Mouse (Mus musculus): Measurements from ENCODE around the gene Gm11037. TPM values are rescaled to one million over a fixed set of nuclear protein-coding genes. Genes with fewer than 3 reads are reported as not detected.

Gm11037 gene
- polyA plus RNA-seq, 1 experiment from 2014 or later: not detected

DNA sequence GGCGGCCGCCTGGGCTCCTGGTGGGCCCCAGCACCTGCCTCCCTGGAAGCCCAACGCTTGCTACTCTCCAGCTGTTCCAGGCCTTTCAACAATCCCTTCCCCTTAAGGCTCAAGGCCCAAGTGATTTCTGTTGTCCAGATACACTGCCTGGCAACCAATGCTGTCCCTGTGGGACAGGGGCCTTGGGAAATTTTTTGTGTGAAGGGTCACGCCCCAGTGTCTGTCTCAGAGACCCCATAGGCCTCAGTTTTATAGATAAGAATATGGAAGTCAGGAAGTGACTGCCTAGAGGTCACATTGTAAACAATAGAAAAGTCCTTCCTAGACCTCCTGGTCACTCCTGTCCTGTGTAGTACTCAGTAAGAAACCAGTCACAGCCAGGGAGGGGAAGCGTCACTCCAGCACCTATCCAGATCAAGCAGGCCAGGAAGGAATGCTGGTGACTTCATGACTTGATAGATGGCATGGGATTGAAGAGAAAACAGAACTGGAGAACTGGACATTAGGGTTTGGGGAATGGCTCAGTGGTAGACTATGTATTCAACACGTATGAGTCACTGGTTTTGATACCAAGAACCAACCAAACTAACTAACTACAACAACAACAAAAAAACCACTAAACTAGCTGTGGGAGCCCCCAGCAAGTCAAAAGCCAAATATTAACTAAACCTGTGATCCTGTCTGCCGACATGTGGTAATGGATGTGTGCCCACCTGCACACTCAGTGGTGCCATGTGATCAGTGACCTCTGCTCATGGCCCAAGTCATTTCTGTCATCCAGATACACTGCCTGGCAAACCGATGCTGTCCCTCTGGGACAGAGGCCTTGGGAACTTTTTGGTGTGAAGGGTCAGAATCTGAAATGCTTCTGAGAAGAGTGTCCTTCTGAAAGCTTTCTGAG is 15.3 kb downstream of the Gm11037 start:
- 84% methylated on average over 8 of the region's 8 CpGs for WGBS
- H3K27me3 ChIP-seq (replicated peaks; ENCODE audit: control insufficient read depth, insufficient read depth, low read length): no peaks in the 10 kb centered on the region
- no peak overlapping the region for H3K9ac ChIP-seq (ENCODE audit: low read length)
- peaks cover 77% of the 10 kb centered on the region for H3K36me3 ChIP-seq (ENCODE audit: control insufficient read depth, insufficient read depth, low read length)
- no peak overlapping the region for H3K27ac ChIP-seq (ENCODE audit: low read depth)
- no peaks in the 10 kb centered on the region for H3K4me1 ChIP-seq (replicated peaks; ENCODE audit: control insufficient read depth, insufficient read depth, low read length)
- H3K4me2 ChIP-seq (ENCODE audit: low read length): no peak overlapping the region
- H3K9me3 ChIP-seq (ENCODE audit: control insufficient read depth, low read length): no peaks in the 10 kb centered on the region
- no peak overlapping the region for H3K4me3 ChIP-seq (ENCODE audit: low read depth, low read length)
- ATAC-seq (replicated peaks; ENCODE audit: low FRiP score, low TSS enrichment, low read depth) (no peak), DNase-seq (ENCODE audit: low spot score) (no peak)

DNA sequence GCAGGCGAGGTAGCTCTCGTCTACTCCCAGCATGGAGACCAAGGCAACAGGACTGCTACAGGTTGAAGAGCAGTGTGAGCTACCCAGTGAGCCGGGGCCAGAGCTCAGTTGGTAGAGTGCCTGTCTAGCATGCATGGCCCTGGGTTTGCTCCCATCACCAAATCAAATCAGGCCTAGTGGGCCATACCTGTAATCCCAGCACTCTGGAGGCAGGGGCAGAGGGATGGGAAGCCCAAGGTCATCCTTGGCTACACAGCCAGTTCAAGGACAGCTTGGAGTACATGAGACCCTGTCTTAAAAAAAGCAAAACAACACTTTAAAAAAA is 15.9 kb downstream of the Gm11037 start:
- Histone ChIP-seq H3K4me3 (ENCODE audit: low read depth, low read length) (no peak overlapping the region), H3K9me3 (ENCODE audit: control insufficient read depth, low read length) (no peaks in the 10 kb centered on the region), H3K27me3 (replicated peaks; ENCODE audit: control insufficient read depth, insufficient read depth, low read length) (no peaks in the 10 kb centered on the region), H3K36me3 (ENCODE audit: control insufficient read depth, insufficient read depth, low read length) (peaks cover 75% of the 10 kb centered on the region), H3K9ac (ENCODE audit: low read length) (no peak overlapping the region), H3K4me2 (ENCODE audit: low read length) (no peak overlapping the region), H3K27ac (ENCODE audit: low read depth) (no peak overlapping the region), H3K4me1 (replicated peaks; ENCODE audit: control insufficient read depth, insufficient read depth, low read length) (no peaks in the 10 kb centered on the region)
- 94% methylated on average over 3 of the region's 3 CpGs for WGBS
- DNase-seq (ENCODE audit: low spot score) (no peak), ATAC-seq (replicated peaks; ENCODE audit: low FRiP score, low TSS enrichment, low read depth) (no peak)

DNA sequence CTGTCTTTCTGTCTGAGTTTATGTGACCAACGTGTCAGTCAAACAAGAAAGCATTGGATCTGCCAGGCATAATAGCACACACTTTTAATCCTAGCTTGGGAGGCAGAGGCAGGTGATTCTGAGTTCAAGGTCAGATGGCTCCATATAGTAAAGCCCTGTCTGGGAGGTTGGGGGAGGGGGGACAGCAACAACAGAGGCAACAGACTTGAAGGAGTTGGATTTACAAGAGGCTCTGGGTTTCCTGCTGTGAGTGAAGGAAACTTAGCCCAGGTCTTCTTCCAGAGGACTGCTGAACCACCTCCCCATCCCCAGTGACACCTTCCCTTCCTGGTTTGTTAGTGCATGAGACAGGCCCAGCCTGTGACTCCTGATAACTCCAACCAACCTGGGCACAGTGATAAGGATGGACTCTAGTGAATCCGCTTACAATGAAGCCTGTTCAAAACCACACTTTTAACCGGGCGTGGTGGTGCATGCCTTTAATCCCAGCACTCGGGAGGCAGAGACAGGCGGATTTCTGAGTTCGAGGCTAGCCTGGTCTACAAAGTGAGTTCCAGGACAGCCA is 19.0 kb downstream of the Gm11037 start:
- no peak overlapping the region for H3K4me2 ChIP-seq (ENCODE audit: low read length)
- H3K9ac ChIP-seq (ENCODE audit: low read length): no peak overlapping the region
- peaks cover 50% of the 10 kb centered on the region for H3K36me3 ChIP-seq (ENCODE audit: control insufficient read depth, insufficient read depth, low read length)
- no peaks in the 10 kb centered on the region for H3K4me1 ChIP-seq (replicated peaks; ENCODE audit: control insufficient read depth, insufficient read depth, low read length)
- DNase-seq (ENCODE audit: low spot score): no peak
- WGBS: 90% methylated on average over 7 of the region's 7 CpGs
- no peak overlapping the region for H3K27ac ChIP-seq (ENCODE audit: low read depth)
- ATAC-seq (replicated peaks; ENCODE audit: low FRiP score, low TSS enrichment, low read depth): no peak
- H3K9me3 ChIP-seq (ENCODE audit: control insufficient read depth, low read length): no peaks in the 10 kb centered on the region
- H3K27me3 ChIP-seq (replicated peaks; ENCODE audit: control insufficient read depth, insufficient read depth, low read length): no peaks in the 10 kb centered on the region
- no peak overlapping the region for H3K4me3 ChIP-seq (ENCODE audit: low read depth, low read length)

DNA sequence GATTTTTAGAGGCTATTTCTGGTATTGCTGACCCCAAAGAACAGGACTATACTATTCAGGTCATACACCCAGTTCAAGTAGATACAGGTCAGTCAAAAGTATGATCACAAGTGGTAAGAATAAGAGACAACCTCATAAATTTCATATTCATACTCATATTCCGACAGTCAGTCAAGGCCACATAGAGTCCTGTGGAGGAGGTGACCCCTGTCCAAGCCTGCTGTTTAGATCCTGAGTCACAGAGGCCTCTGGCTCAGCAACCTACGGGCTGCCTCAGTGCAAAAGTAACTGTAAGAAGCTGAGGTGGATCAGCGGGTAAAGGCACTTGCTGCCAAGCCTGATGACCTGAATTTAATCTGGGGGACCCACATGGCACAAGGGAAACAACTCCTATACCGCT is 20.7 kb downstream of the Gm11037 start:
- Histone ChIP-seq H3K4me2 (ENCODE audit: low read length) (no peak overlapping the region), H3K36me3 (ENCODE audit: control insufficient read depth, insufficient read depth, low read length) (peaks cover 32% of the 10 kb centered on the region), H3K27me3 (replicated peaks; ENCODE audit: control insufficient read depth, insufficient read depth, low read length) (no peaks in the 10 kb centered on the region), H3K4me3 (ENCODE audit: low read depth, low read length) (no peak overlapping the region), H3K27ac (ENCODE audit: low read depth) (no peak overlapping the region), H3K4me1 (replicated peaks; ENCODE audit: control insufficient read depth, insufficient read depth, low read length) (peaks cover 5% of the 10 kb centered on the region), H3K9ac (ENCODE audit: low read length) (no peak overlapping the region), H3K9me3 (ENCODE audit: control insufficient read depth, low read length) (no peaks in the 10 kb centered on the region)
- no peak for ATAC-seq (replicated peaks; ENCODE audit: low FRiP score, low TSS enrichment, low read depth)
- WGBS: 96% methylated on average over 4 of the region's 4 CpGs
- no peak for DNase-seq (ENCODE audit: low spot score)

DNA sequence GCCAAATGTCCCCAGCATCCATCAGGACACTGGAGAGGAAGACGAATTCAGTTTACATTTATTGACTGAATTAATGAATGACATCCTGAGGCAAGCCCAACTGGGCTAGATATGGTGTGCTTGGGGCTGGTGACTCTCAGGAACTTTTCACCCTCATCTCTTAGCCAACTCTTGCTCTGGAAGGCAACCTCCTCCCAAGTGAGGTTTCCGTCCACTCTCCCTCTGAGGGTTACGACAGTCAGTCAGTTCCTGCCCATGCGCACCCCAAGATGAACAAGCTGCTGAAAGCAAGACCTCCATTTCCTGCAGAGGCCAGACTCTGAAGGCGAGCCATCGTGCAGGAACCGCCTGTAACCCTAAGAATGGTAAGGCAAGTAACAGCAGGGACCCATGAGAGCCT is 23.7 kb downstream of the Gm11037 start:
- DNase-seq (ENCODE audit: low spot score) (no peak), ATAC-seq (replicated peaks; ENCODE audit: low FRiP score, low TSS enrichment, low read depth) (no peak)
- Histone ChIP-seq H3K36me3 (ENCODE audit: control insufficient read depth, insufficient read depth, low read length) (peaks cover 15% of the 10 kb centered on the region; the same call in 1 of the 2 replicates), H3K4me2 (ENCODE audit: low read length) (no peak overlapping the region), H3K9ac (ENCODE audit: low read length) (no peak overlapping the region), H3K4me3 (ENCODE audit: low read depth, low read length) (no peak overlapping the region), H3K27ac (ENCODE audit: low read depth) (no peak overlapping the region), H3K27me3 (replicated peaks; ENCODE audit: control insufficient read depth, insufficient read depth, low read length) (no peaks in the 10 kb centered on the region), H3K9me3 (ENCODE audit: control insufficient read depth, low read length) (no peaks in the 10 kb centered on the region), H3K4me1 (replicated peaks; ENCODE audit: control insufficient read depth, insufficient read depth, low read length) (peaks cover 6% of the 10 kb centered on the region)
- WGBS: 92% methylated on average over 7 of the region's 7 CpGs

DNA sequence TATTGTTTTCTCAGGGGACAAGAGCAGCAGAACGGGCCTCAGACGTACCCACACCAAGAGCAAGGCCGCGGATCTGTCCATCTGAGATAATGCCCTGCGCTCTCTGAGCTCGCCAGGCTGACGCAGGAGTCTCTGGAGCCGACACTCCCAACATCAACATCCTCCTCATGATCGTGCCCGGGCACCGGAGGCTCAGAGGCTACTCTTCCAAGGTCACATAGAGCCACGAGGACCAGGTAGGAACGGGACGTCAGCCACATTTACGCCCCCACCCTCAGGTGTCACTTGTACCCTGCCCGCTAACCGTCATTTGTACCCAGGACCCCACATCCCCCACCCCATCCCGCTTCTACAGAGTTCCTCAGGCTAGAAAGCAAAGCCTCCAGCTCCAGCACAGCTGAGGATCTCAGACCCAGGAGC is 26.2 kb downstream of the Gm11037 start:
- DNase-seq (ENCODE audit: low spot score) (no peak), ATAC-seq (replicated peaks; ENCODE audit: low FRiP score, low TSS enrichment, low read depth) (peak; percentile 36)
- under 1% methylated on average over 18 of the region's 18 CpGs for WGBS
- H3K4me1 ChIP-seq (replicated peaks; ENCODE audit: control insufficient read depth, insufficient read depth, low read length): peaks cover 6% of the 10 kb centered on the region
- peak overlapping the region; percentile 77 for H3K9ac ChIP-seq (ENCODE audit: low read length)
- 0 out of 2 replicates have a peak, but pooled peaks cover 3% of the 10 kb centered on the region for H3K36me3 ChIP-seq (ENCODE audit: control insufficient read depth, insufficient read depth, low read length)
- peak overlapping the region; percentile 83 for H3K4me3 ChIP-seq (ENCODE audit: low read depth, low read length)
- H3K27me3 ChIP-seq (replicated peaks; ENCODE audit: control insufficient read depth, insufficient read depth, low read length): no peaks in the 10 kb centered on the region
- peak overlapping the region; percentile 96 for H3K27ac ChIP-seq (ENCODE audit: low read depth)
- peak overlapping the region; percentile 94 for H3K4me2 ChIP-seq (ENCODE audit: low read length)
- no peaks in the 10 kb centered on the region for H3K9me3 ChIP-seq (ENCODE audit: control insufficient read depth, low read length)

DNA sequence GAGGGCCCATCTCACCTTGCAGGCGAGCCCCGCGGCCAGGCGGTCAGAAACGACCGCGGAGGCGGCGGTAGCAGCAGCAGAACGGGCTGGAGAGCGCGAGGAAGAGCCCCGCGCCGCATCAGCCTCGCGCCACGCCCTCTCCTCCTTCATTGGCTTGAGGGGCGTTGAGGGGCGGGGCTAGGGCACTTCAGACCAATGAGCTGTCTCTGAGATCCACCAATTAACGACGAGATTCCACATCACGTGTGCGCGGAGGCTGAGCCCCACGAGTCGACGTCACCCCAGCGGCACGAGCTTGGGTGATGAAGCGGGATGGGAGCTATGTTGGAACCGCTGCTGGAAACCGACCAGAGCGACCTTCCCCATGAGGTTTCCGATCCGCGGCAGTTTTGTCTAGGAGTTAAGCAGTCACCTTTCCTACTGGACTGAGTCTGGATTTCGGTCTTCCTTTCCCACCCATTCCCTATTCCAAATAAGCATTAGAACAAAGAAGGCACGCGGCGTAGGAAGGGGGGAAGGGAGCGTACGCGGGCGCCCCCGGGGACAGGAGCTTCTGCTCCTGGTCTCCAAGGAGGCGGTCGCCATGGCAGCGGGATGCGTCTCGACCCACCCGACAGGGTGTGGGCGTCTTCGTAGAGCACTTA is 26.8 kb downstream of the Gm11037 start, which contains the start of gene 1700037H04Rik:
TSS of gene 1700037H04Rik (minus strand) at position 144 of the 644 bp plus-strand sequence.
- Histone ChIP-seq H3K9ac (ENCODE audit: low read length) (peak within 1 kb of the TSS; percentile 77), H3K27ac (ENCODE audit: low read depth) (peak within 1 kb of the TSS; percentile 96), H3K4me3 (ENCODE audit: low read depth, low read length) (peak within 1 kb of the TSS; percentile 83), H3K36me3 (ENCODE audit: control insufficient read depth, insufficient read depth, low read length) (no peaks in the 10 kb centered on the region), H3K9me3 (ENCODE audit: control insufficient read depth, low read length) (no peaks in the 10 kb centered on the region), H3K4me1 (replicated peaks; ENCODE audit: control insufficient read depth, insufficient read depth, low read length) (peaks cover 6% of the 10 kb centered on the region), H3K27me3 (replicated peaks; ENCODE audit: control insufficient read depth, insufficient read depth, low read length) (no peaks in the 10 kb centered on the region), H3K4me2 (ENCODE audit: low read length) (peak within 1 kb of the TSS; percentile 94)
- WGBS: under 1% methylated on average over 54 of the region's 54 CpGs
- peak; percentile 94 for DNase-seq (ENCODE audit: low spot score)
- peak; percentile 96 for ATAC-seq (replicated peaks; ENCODE audit: low FRiP score, low TSS enrichment, low read depth)

DNA sequence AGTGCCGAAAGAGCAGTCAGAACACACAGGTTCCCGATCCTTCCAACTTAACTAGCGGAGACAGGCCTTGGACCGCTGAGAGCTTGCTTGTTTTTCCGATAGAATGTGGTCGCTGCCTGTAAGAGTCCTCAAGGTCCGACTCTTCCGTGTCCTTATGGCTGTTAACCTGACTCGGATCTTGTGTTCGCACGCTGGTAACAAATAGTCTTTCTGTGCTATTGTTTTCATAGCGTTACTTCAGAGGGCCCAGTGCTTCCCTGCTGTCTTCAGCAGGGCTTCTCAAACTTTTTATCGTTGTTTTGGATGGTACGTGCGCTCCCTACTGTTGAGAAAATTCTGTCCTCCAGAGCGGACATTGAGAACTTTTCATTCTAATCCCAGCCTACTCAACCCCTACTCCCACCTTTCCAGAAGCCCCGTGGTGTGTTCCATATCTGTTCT is 27.4 kb downstream of the Gm11037 start:
- H3K27ac ChIP-seq (ENCODE audit: low read depth): peak overlapping the region; percentile 96
- H3K9ac ChIP-seq (ENCODE audit: low read length): peak overlapping the region; percentile 77
- peak overlapping the region; percentile 94 for H3K4me2 ChIP-seq (ENCODE audit: low read length)
- peak overlapping the region; percentile 83 for H3K4me3 ChIP-seq (ENCODE audit: low read depth, low read length)
- ATAC-seq (replicated peaks; ENCODE audit: low FRiP score, low TSS enrichment, low read depth): peak; percentile 3; the same call in 1 of the 2 replicates
- no peaks in the 10 kb centered on the region for H3K36me3 ChIP-seq (ENCODE audit: control insufficient read depth, insufficient read depth, low read length)
- under 1% methylated on average over 17 of the region's 17 CpGs for WGBS
- H3K9me3 ChIP-seq (ENCODE audit: control insufficient read depth, low read length): no peaks in the 10 kb centered on the region
- H3K27me3 ChIP-seq (replicated peaks; ENCODE audit: control insufficient read depth, insufficient read depth, low read length): no peaks in the 10 kb centered on the region
- DNase-seq (ENCODE audit: low spot score): no peak
- H3K4me1 ChIP-seq (replicated peaks; ENCODE audit: control insufficient read depth, insufficient read depth, low read length): peaks cover 6% of the 10 kb centered on the region

All from intestine, embryonic 14.5 days (tissue).